Mouse (Mus musculus) stomach, embryonic 16.5 days (tissue): ENCODE data around the gene Il17d. TPM values are rescaled to one million over a fixed set of nuclear protein-coding genes. Genes with fewer than 3 reads are reported as not detected.

ENCODE experiments used
- ATAC-seq: fragments of 200-750 bp; cut with Nextera tagmentation; 2 replicates; pipeline ENCODE4 v1.8.0; 2017; ENCODE audit warnings: moderate number of reproducible peaks, moderate TSS enrichment; ENCODE audit not compliant: insufficient read depth, low FRiP score
- H3K27ac ChIP-seq: fragments of 300-500 bp; sonication (generic); 2 replicates; pipeline ENCODE4 v1.5.1; 2014; ENCODE audit warnings: low read length
- H3K27me3 ChIP-seq: fragments of 300-500 bp; sonication (generic); 2 replicates; pipeline ENCODE4 v1.6.1; 2014; ENCODE audit warnings: low read length, control low read depth, mixed read lengths; ENCODE audit not compliant: control insufficient read depth, insufficient read depth
- H3K36me3 ChIP-seq: fragments of 300-500 bp; sonication (generic); 2 replicates; pipeline ENCODE4 v1.6.1; 2014; ENCODE audit warnings: low read length; ENCODE audit not compliant: control insufficient read depth, insufficient read depth
- H3K4me1 ChIP-seq: fragments of 300-500 bp; sonication (generic); 2 replicates; pipeline ENCODE4 v1.6.1; 2014; ENCODE audit warnings: low read length, control low read depth, mixed read lengths; ENCODE audit not compliant: control insufficient read depth, insufficient read depth
- H3K4me2 ChIP-seq: fragments of 300-500 bp; sonication (generic); 2 replicates; pipeline ENCODE4 v1.6.1; 2014; ENCODE audit warnings: low read depth, low read length, mixed read lengths
- H3K4me3 ChIP-seq: fragments of 300-500 bp; sonication (generic); replicated peaks from 2 replicates; pipeline ENCODE4 v1.5.1; 2014; ENCODE audit warnings: mild to moderate bottlenecking, low read length
- H3K9ac ChIP-seq: fragments of 300-500 bp; sonication (generic); 2 replicates; pipeline ENCODE4 v1.6.1; 2014; ENCODE audit warnings: low read length
- H3K9me3 ChIP-seq: fragments of 300-500 bp; sonication (generic); replicated peaks from 2 replicates; pipeline ENCODE4 v1.6.1; 2016; ENCODE audit warnings: low read length, control low read depth; ENCODE audit not compliant: control insufficient read depth
- WGBS: fragments of 180-500 bp; shearing (Covaris S2); extraction: QIAGEN DNeasy Blood & Tissue Kit; methylation state at CpG from one replicate; pipeline ENCODE4 v1.1.7; 2014; 5-methylcytosine and 5-hydroxymethylcytosine counted together
- polyA plus RNA-seq: library from polyadenylated mRNA; unstranded; fragments of >200 nt; fragmentation: Nextera tagmentation; extraction: Ambion mirVana; gene quantifications from 2 replicates; pipeline ENCODE4 v1.2.1, GENCODE M21; 2015

Gene Il17d
- polyA plus RNA-seq, 1 experiment from 2014 or later, result 3.2 TPM

DNA sequence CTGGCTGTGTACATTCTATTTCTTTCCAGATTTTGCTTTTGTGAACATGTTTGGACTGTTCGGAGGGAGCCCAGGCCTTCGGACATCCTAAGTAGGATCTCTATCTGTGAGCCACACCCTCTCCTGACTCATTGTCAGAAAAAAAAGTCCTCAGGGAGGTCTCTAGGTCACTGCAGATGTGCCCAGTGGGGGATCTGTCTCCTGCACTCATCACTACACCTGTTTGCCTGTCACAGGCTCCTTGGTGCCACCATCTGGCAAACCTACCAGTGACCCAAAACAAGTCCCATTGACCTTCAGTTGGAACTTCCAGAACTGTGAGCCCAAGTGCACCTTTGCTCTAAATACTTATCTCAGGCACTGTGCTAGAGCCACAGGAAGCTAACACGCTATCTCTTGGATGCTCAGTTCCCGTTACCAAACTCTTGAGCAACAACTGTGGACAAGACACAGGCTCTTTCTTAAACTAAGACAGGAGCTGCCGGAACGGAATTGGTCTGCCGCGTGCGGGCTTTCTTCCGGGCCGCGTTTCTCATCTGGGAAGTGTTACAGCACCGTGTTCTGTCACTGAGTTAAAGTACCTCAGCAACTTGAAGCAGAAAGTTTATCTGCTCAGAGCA is 19.0 kb downstream of the Il17d start:
- Histone ChIP-seq H3K4me2 (no peak overlapping the region), H3K27ac (no peak overlapping the region), H3K4me3 (no peak overlapping the region), H3K36me3 (no peaks in the 10 kb centered on the region), H3K9ac (no peak overlapping the region), H3K9me3 (no peaks in the 10 kb centered on the region), H3K4me1 (peaks cover 9% of the 10 kb centered on the region), H3K27me3 (no peaks in the 10 kb centered on the region)
- no peak for ATAC-seq
- 89% methylated on average over 13 of the region's 13 CpGs for WGBS

DNA sequence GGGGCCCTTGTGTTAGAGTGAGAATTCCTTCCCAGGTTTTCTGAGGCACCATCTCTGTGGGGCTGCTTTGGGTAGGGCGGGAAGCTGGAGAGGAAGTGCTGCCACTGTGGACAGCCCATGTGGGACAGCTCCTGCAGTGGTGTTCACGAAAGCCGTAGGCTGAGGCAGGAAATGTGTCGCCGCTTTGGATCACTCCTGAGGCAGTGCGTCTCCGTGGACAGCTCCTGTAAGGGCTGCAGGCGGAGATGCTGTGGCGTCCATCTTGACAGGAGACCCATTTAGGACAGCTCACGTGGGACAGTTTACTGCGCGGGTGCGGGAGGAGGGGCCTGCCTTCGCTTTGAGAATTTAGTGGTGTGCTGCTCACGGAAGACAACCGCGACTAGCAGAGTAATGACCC is 20.9 kb downstream of the Il17d start:
- no peak overlapping the region for H3K4me2 ChIP-seq
- no peaks in the 10 kb centered on the region for H3K9me3 ChIP-seq
- no peak overlapping the region for H3K4me3 ChIP-seq
- ATAC-seq, result no peak
- H3K9ac ChIP-seq, result no peak overlapping the region
- no peak overlapping the region for H3K27ac ChIP-seq
- no peaks in the 10 kb centered on the region for H3K36me3 ChIP-seq
- peaks cover 9% of the 10 kb centered on the region for H3K4me1 ChIP-seq
- H3K27me3 ChIP-seq, result no peaks in the 10 kb centered on the region
- WGBS, result 82% methylated on average over 17 of the region's 17 CpGs

DNA sequence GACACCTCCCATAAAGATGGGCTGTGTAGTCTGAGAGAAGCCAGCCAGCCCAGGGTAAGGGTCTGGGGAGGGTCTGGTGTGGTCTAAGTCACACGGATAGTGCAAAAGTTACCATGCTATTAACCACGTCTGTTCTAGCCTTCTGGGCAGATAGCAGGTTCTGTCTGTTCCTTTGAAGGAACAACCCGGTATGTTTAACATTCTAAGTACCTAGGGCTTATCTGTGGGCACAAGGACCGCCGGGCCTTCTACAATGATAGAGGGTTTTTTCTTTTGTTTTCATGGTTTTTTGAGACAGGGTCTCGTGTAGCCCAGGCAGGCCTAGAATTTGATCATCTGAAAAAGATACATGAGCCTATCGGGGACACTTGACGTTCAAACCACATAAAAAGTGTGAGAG is 21.6 kb downstream of the Il17d start:
- Histone ChIP-seq H3K27me3 (no peaks in the 10 kb centered on the region), H3K4me1 (peaks cover 9% of the 10 kb centered on the region), H3K9ac (no peak overlapping the region), H3K4me3 (no peak overlapping the region), H3K9me3 (no peaks in the 10 kb centered on the region), H3K36me3 (no peaks in the 10 kb centered on the region), H3K4me2 (no peak overlapping the region), H3K27ac (peak overlapping the region; percentile 75)
- no peak for ATAC-seq
- WGBS, result 72% methylated on average over 8 of the region's 8 CpGs

DNA sequence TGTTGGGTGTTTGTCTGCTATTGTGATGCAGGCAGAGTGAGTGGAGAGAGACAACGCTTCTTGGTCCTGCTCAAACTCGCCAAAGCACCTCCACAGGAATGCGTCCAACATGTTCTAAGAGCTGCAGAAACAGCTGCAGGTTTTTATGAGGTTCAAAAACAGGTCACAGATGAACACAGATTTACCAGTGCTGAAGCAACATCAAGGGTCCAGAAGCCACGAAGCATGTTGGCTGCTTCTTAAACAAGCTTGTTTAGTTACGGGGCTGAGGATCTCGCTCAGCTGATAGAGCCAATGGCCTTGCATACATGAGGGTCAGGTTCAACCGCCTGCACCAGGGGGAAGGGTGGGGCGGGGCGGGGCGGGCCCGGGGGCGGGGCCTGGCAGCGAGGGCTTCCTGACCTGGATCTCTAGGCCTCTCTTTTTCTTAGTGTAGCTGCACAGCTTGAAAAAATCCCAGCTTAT is 22.0 kb downstream of the Il17d start:
- no peaks in the 10 kb centered on the region for H3K9me3 ChIP-seq
- no peak overlapping the region for H3K4me2 ChIP-seq
- H3K27me3 ChIP-seq, result no peaks in the 10 kb centered on the region
- H3K9ac ChIP-seq, result 0 out of 2 replicates have a peak overlapping the region, but pooled peaks have one; percentile 15
- H3K36me3 ChIP-seq, result no peaks in the 10 kb centered on the region
- peak overlapping the region; percentile 75 for H3K27ac ChIP-seq
- no peak overlapping the region for H3K4me3 ChIP-seq
- ATAC-seq, result peak; percentile 85
- WGBS, result 14% methylated on average over 13 of the region's 13 CpGs
- peaks cover 9% of the 10 kb centered on the region for H3K4me1 ChIP-seq

DNA sequence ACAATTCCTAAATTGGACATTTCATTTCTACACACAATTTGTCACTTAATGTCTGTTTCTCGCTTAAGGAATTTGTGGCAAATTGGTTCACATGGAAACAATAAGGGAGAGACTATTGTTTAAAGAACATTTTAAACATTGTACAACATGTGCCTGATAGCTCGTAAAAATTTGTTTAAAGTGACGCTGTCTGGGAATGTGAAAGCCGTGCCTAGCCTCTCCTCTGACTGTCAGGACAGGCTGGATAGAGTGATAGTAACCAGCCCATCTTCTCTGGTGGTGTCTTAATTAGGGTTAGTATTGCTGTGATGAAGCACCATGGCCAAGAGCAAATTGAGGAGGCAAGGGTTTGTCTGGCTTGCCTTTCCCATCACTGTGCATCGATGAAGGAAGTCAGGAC is 22.5 kb downstream of the Il17d start:
- WGBS, result 37% methylated on average over 5 of the region's 5 CpGs
- peak; percentile 79 for ATAC-seq

DNA sequence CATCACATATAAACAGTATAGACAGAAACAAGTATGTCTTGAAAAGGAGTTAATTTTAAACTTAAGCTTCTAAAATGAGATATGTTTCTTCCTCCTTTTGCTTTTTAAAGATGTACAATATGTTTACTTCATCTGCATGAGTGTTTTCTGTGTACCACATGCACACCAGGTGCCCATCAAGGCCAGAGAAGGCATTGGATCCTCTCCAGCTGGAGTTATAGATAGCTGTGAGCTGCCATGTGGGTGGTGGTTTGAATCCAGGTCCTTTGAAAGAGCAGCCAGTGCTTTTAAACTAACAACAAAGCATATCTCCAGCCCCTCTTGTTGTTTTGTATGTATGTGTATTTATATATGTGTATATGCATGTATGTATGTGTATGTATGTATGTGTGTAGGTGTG is 28.4 kb downstream of the Il17d start:
- no peak overlapping the region for H3K27ac ChIP-seq
- ATAC-seq, result no peak

More for the DNA sequence above, 22.5 kb downstream of the Il17d start:
- peak overlapping the region; percentile 75 for H3K27ac ChIP-seq
- H3K4me1 ChIP-seq, result peaks cover 9% of the 10 kb centered on the region
- H3K4me3 ChIP-seq, result no peak overlapping the region
- H3K36me3 ChIP-seq, result no peaks in the 10 kb centered on the region
- H3K9ac ChIP-seq, result no peak overlapping the region
- no peaks in the 10 kb centered on the region for H3K9me3 ChIP-seq
- no peaks in the 10 kb centered on the region for H3K27me3 ChIP-seq
- no peak overlapping the region for H3K4me2 ChIP-seq

DNA sequence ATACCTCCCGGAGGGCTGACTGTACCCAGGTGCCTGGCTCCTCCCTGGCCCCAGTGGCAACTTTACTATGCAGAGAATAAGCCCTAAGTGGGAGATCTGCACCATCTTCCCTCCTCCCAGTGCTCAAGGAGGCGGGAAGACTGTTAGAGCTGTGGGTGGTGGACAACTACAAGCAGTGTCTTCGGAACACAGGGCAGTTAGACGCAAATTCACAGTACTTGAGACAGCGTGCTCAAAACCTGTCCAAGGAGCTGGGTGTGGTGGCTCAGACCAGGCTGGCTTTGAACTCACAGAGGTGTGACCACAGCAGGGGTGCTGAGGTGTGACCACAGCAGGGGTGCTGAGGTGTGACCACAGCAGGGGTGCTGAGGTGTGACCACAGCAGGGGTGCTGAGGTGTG is 29.9 kb downstream of the Il17d start:
- Histone ChIP-seq H3K27me3 (no peaks in the 10 kb centered on the region), H3K4me1 (no peaks in the 10 kb centered on the region), H3K9ac (no peak overlapping the region), H3K4me2 (no peak overlapping the region), H3K36me3 (no peaks in the 10 kb centered on the region), H3K9me3 (no peaks in the 10 kb centered on the region), H3K4me3 (no peak overlapping the region), H3K27ac (no peak overlapping the region)
- no peak for ATAC-seq
- WGBS, result 85% methylated on average over 5 of the region's 5 CpGs

More for the DNA sequence above, 28.4 kb downstream of the Il17d start:
- H3K9ac ChIP-seq, result no peak overlapping the region
- no peak overlapping the region for H3K4me3 ChIP-seq
- no peak overlapping the region for H3K4me2 ChIP-seq
- H3K36me3 ChIP-seq, result no peaks in the 10 kb centered on the region
- no peaks in the 10 kb centered on the region for H3K9me3 ChIP-seq
- H3K4me1 ChIP-seq, result no peaks in the 10 kb centered on the region
- no peaks in the 10 kb centered on the region for H3K27me3 ChIP-seq

DNA sequence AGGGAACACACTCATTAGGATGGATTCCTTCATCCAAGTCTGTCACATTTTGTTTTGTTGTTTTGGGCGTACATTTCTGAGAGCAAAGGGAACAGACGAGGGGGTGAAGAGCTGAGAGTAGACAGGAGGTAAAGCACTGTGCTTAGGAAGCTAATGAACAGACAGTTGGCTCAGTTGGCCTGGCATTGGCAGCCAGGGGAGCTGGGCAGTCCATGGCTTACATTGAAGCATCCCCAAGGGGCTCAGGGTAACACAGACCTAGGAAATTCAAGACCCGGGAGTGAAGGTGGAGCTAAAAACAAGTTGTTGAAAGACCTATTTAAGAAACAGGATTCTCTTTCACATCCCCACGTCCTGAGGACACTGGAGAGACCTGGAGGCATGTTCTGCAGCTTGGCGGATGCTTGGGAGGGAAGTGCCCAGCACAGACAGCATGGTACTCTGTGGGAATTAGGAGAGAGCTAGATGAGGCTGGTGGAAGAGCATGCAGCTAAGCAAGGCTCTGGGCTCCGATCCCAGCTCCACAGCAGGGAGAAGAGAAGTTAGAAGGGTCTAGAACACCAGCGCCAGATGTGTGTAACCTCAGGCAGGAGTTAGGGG is 31.0 kb downstream of the Il17d start:
- WGBS, result 89% methylated on average over 7 of the region's 7 CpGs

DNA sequence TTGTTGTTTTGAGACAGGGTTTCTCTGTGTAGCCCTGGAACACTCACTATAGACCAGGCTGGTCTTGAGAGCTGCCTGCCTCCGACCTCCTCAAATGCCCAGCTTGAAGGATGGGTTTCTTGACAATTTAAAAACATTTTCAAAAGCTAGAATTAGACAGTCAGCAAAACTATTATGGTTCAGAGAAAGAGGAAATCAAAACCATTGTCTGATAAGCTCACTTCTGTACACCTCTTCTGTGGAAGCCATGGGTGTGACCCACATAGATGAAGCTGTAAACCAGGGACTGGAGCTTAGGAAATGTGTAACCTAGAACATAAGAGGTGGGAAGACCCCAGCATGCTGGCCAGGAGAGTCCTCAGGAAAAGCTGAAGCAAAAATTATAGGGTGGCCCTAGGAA is 32.3 kb downstream of the Il17d start:
- Histone ChIP-seq H3K4me1 (no peaks in the 10 kb centered on the region), H3K4me3 (no peak overlapping the region), H3K27me3 (no peaks in the 10 kb centered on the region), H3K9ac (no peak overlapping the region), H3K4me2 (no peak overlapping the region), H3K36me3 (no peaks in the 10 kb centered on the region), H3K9me3 (no peaks in the 10 kb centered on the region), H3K27ac (no peak overlapping the region)
- no peak for ATAC-seq
- WGBS, result 81% methylated on average over 1 of the region's 1 CpGs

More for the DNA sequence above, 31.0 kb downstream of the Il17d start:
- Histone ChIP-seq H3K27ac (no peak overlapping the region), H3K4me3 (no peak overlapping the region), H3K9me3 (no peaks in the 10 kb centered on the region), H3K27me3 (no peaks in the 10 kb centered on the region), H3K9ac (no peak overlapping the region), H3K4me2 (no peak overlapping the region), H3K36me3 (no peaks in the 10 kb centered on the region), H3K4me1 (no peaks in the 10 kb centered on the region)
- ATAC-seq, result no peak
